Mouse (Mus musculus) liver, adult 2 months (tissue): ENCODE measurements around the gene Lpp.

Experiments used
- CTCF ChIP-seq: fragments of 200-500 bp; IDR thresholded peaks from 2 replicates; pipeline ENCODE4 v1.5.1; 2011; ENCODE audit warnings: low read depth, low read length, control low read depth
- POLR2A ChIP-seq: fragments of 200-500 bp; IDR thresholded peaks from 2 replicates; pipeline ENCODE4 v1.6.1; 2011; ENCODE audit warnings: low read length, control low read depth; ENCODE audit not compliant: insufficient read depth; ENCODE audit errors: extremely low read depth

DNA sequence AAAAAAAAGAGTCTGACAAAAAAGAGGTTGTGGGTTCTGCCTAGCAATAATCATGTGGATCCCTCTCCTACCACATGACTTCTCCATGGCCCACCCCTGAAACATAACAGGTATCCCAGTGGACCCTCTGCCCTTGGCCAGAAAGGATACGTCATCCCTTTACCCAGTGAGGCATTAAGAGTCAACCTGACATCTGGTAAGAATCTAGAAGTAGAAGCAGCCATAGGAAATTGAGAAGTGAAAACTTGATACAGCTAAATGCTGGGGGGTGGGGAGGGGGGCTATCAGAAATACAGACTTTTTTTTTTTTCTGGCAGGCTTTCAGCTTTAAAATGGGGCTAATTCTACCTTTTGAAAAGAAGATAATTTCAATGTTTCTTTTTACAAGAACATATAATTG is 445.7 kb downstream of the Lpp start:
- TF ChIP-seq CTCF (no peak), POLR2A (no peak)
